Mouse (Mus musculus) G1E (cell line): ENCODE results near the gene Acsm2. TPM values are rescaled to one million over a fixed set of nuclear protein-coding genes. Genes with fewer than 3 reads are reported as not detected.

ENCODE experiments used
- ATAC-seq: 2 replicates; pipeline ENCODE4 v1.8.0; 2016; ENCODE audit warnings: mild to moderate bottlenecking; ENCODE audit not compliant: insufficient number of reproducible peaks, poor library complexity, low FRiP score, severe bottlenecking; ENCODE audit errors: extremely low read depth
- DNase-seq: peaks from one replicate; pipeline ENCODE4 v3.0.0; 2012; ENCODE audit warnings: low spot score
- H3K27me3 ChIP-seq: 2 replicates; pipeline ENCODE4 v1.6.1; 2012; ENCODE audit warnings: mild to moderate bottlenecking, low read length, inconsistent platforms; ENCODE audit not compliant: insufficient read depth
- H3K36me3 ChIP-seq: replicated peaks from 2 replicates; pipeline ENCODE3; 2012; ENCODE audit warnings: mild to moderate bottlenecking, inconsistent platforms
- H3K4me1 ChIP-seq: 2 replicates; pipeline ENCODE4 v1.6.1; 2012; ENCODE audit warnings: low read depth, low read length, inconsistent platforms, mixed read lengths; ENCODE audit not compliant: insufficient read depth
- H3K4me3 ChIP-seq: 2 replicates; pipeline ENCODE4 v1.5.1; 2012; ENCODE audit warnings: low read depth, mild to moderate bottlenecking, inconsistent platforms, low read length, moderate library complexity, mixed read lengths
- H3K9me3 ChIP-seq: replicated peaks from 2 replicates; pipeline ENCODE4 v1.6.1; 2012; ENCODE audit warnings: inconsistent platforms
- CTCF ChIP-seq: IDR thresholded peaks from 2 replicates; pipeline ENCODE4 v1.5.1; 2012; ENCODE audit warnings: low read depth, low read length, inconsistent platforms, mixed read lengths
- GATA1 ChIP-seq: IDR thresholded peaks from 2 replicates; pipeline ENCODE4 v1.6.1; 2012; ENCODE audit warnings: borderline replicate concordance, low read length, inconsistent platforms, mixed read lengths
- GATA2 ChIP-seq: IDR thresholded peaks from 2 replicates; pipeline ENCODE4 v1.6.1; 2012; ENCODE audit warnings: low read depth, low read length, inconsistent platforms, borderline replicate concordance
- POLR2AphosphoS5 ChIP-seq: IDR thresholded peaks from 2 replicates; pipeline ENCODE4 v1.6.1; 2012; ENCODE audit warnings: low read depth, low read length, inconsistent platforms; ENCODE audit not compliant: insufficient replicate concordance
- TAL1 ChIP-seq: conservative IDR thresholded peaks from 2 replicates; pipeline ENCODE4 v1.6.1; 2012; ENCODE audit warnings: low read depth, low read length, inconsistent platforms, mixed read lengths
- polyA plus RNA-seq: library from polyadenylated mRNA; stranded (reverse); fragments of >175 nt; gene quantifications from 2 replicates; pipeline ENCODE4 v1.2.3, GENCODE M21; 2012
- total RNA-seq, 2 experiments: library from RNA; stranded (forward) in 1 of 2; stranded (reverse) in 1 of 2; fragments of 200-1000 nt in 1 of 2; fragments of >200 nt in 1 of 2; fragmentation: Nextera tagmentation in 1 of 2; gene quantifications; 2 replicates each; pipeline ENCODE4 v1.2.3; 2014 to 2017

Acsm2 gene
- total and polyA plus RNA-seq, 3 experiments = 0.05 TPM; not detected in 2

GRCm38 (mm10) chr7:119519654-119520053 lies 34.5 kb upstream of the Acsm2 start:
- ATAC-seq = 0 out of 2 replicates have a peak, but pooled peaks have one; percentile 8
- TF ChIP-seq GATA1 = no peak
- TF ChIP-seq CTCF = peak; percentile 76

GRCm38 (mm10) chr7:119521816-119522215 lies 32.3 kb upstream of the Acsm2 start:
- Histone ChIP-seq H3K36me3 (no peaks in the 10 kb centered on the region), H3K4me1 (no peaks in the 10 kb centered on the region), H3K4me3 (no peak overlapping the region), H3K27me3 (no peaks in the 10 kb centered on the region), H3K9me3 (no peaks in the 10 kb centered on the region)
- ATAC-seq = no peak
- DNase-seq = no peak
- no peak for TF ChIP-seq CTCF
- TF ChIP-seq TAL1 = no peak
- TF ChIP-seq GATA1 = no peak

More at GRCm38 (mm10) chr7:119519654-119520053, 34.5 kb upstream of the Acsm2 start:
- H3K4me1 ChIP-seq = no peaks in the 10 kb centered on the region
- no peaks in the 10 kb centered on the region for H3K36me3 ChIP-seq
- peak; percentile 6 for DNase-seq
- no peak overlapping the region for H3K4me3 ChIP-seq
- no peaks in the 10 kb centered on the region for H3K27me3 ChIP-seq
- no peaks in the 10 kb centered on the region for H3K9me3 ChIP-seq

- Histone ChIP-seq H3K9me3 (no peaks in the 10 kb centered on the region), H3K27me3 (no peaks in the 10 kb centered on the region), H3K4me1 (no peaks in the 10 kb centered on the region), H3K36me3 (no peaks in the 10 kb centered on the region), H3K4me3 (no peak overlapping the region)
- DNase-seq = no peak
- no peak for TF ChIP-seq GATA1
- TF ChIP-seq POLR2AphosphoS5 = no peak
- TF ChIP-seq CTCF = no peak
- no peak for TF ChIP-seq TAL1
- no peak for TF ChIP-seq GATA2
- ATAC-seq = no peak
These were observed 31.8 kb upstream of the Acsm2 start for GRCm38 (mm10) chr7:119522385-119522784.

- H3K9me3 ChIP-seq = no peaks in the 10 kb centered on the region
- ATAC-seq = no peak
- TF ChIP-seq GATA1 = no peak
- no peak for TF ChIP-seq CTCF
- no peak for TF ChIP-seq GATA2
- no peak for TF ChIP-seq TAL1
- TF ChIP-seq POLR2AphosphoS5 = no peak
- H3K4me3 ChIP-seq = no peak within 1 kb of the TSS
- H3K36me3 ChIP-seq = no peaks in the 10 kb centered on the region
- H3K4me1 ChIP-seq = no peaks in the 10 kb centered on the region
- DNase-seq = no peak
- no peaks in the 10 kb centered on the region for H3K27me3 ChIP-seq
These were observed 30.8 kb upstream of the Acsm2 start, which contains the start of gene Pdilt for GRCm38 (mm10) chr7:119523389-119523788. TSS of gene Pdilt (minus strand) at chr7:119523489.

- DNase-seq (no peak), ATAC-seq (no peak)
- no peak for TF ChIP-seq GATA1
- TF ChIP-seq CTCF = no peak
- no peak for TF ChIP-seq POLR2AphosphoS5
- TF ChIP-seq GATA2 = no peak
- no peak for TF ChIP-seq TAL1
- H3K36me3 ChIP-seq = no peaks in the 10 kb centered on the region
- no peaks in the 10 kb centered on the region for H3K27me3 ChIP-seq
- H3K4me3 ChIP-seq = no peak overlapping the region
- H3K9me3 ChIP-seq = no peaks in the 10 kb centered on the region
- no peaks in the 10 kb centered on the region for H3K4me1 ChIP-seq
These were observed 28.3 kb upstream of the Acsm2 start for GRCm38 (mm10) chr7:119525881-119526281.

GRCm38 (mm10) chr7:119526486-119526885 lies 27.7 kb upstream of the Acsm2 start:
- H3K4me1 ChIP-seq = no peaks in the 10 kb centered on the region
- H3K27me3 ChIP-seq = no peaks in the 10 kb centered on the region
- DNase-seq = no peak
- H3K9me3 ChIP-seq = no peaks in the 10 kb centered on the region
- no peaks in the 10 kb centered on the region for H3K36me3 ChIP-seq
- ATAC-seq = no peak
- TF ChIP-seq POLR2AphosphoS5 (no peak), TAL1 (no peak), GATA2 (no peak), GATA1 (no peak), CTCF (no peak)
- no peak overlapping the region for H3K4me3 ChIP-seq

- Histone ChIP-seq H3K4me3 (no peak overlapping the region), H3K36me3 (no peaks in the 10 kb centered on the region), H3K27me3 (no peaks in the 10 kb centered on the region), H3K9me3 (no peaks in the 10 kb centered on the region), H3K4me1 (no peaks in the 10 kb centered on the region)
- TF ChIP-seq GATA1 (no peak), TAL1 (no peak), CTCF (no peak), GATA2 (no peak), POLR2AphosphoS5 (no peak)
- ATAC-seq (no peak), DNase-seq (no peak)
These were observed 27.0 kb upstream of the Acsm2 start for GRCm38 (mm10) chr7:119527135-119527534.
